Mouse (Mus musculus) bone marrow macrophage, adult 2 months (primary cell): ENCODE results near the gene Zfp61.

Experiments used
- CTCF ChIP-seq: IDR thresholded peaks from 2 replicates; pipeline ENCODE4 v1.5.1; 2012; ENCODE audit warnings: low read depth, mild to moderate bottlenecking, low read length, moderate library complexity
- POLR2A ChIP-seq: IDR thresholded peaks from 2 replicates; pipeline ENCODE4 v1.6.1; 2012; ENCODE audit warnings: mild to moderate bottlenecking, low read depth, low read length, borderline replicate concordance

- TF ChIP-seq CTCF (no peak), POLR2A (no peak)
Observed at GRCm38 (mm10) chr7:24295376-24295775, 5.7 kb downstream of the Zfp61 start.
